12 mouse cellular contexts compared by ENCODE assay signal in genomic region chr17:88194693-88195092, GRCm38 (mm10).
"Had no signal": no experiment of that assay in that cellular context is flagged by ENCODE, and none has a peak within 500 bp of the region (broad histone marks: within the 10 kb centered on the region; RNA-seq: fewer than 3 reads in every experiment).

No protein-coding gene starts in this region.

- H3K4me3 ChIP-seq: midbrain, embryonic 10.5 days; midbrain, embryonic 12.5 days; myocyte; neural tube, embryonic 12.5 days; stomach, embryonic 15.5 days had no signal

- DNase-seq: lung, adult 18-20 months; midbrain, embryonic 14.5 days; thymus, adult 2 months; thymus, postnatal 25 days; thymus, postnatal 4 days had no signal

- H3K27ac ChIP-seq: midbrain, embryonic 10.5 days; midbrain, embryonic 12.5 days; neural tube, embryonic 12.5 days; stomach, embryonic 15.5 days; stomach, postnatal 0 days had no signal

- H3K9ac ChIP-seq: lung, embryonic 14.5 days; midbrain, embryonic 12.5 days; neural tube, embryonic 12.5 days; stomach, embryonic 15.5 days had no signal

- H3K27me3 ChIP-seq: midbrain, embryonic 12.5 days; neural tube, embryonic 12.5 days; stomach, embryonic 15.5 days had no signal

- H3K36me3 ChIP-seq: midbrain, embryonic 10.5 days; midbrain, embryonic 12.5 days; neural tube, embryonic 12.5 days; stomach, embryonic 15.5 days had no signal

- H3K9me3 ChIP-seq: midbrain, embryonic 10.5 days; midbrain, embryonic 12.5 days; neural tube, embryonic 12.5 days; stomach, embryonic 15.5 days had no signal

- H3K4me1 ChIP-seq: midbrain, embryonic 10.5 days; midbrain, embryonic 12.5 days; neural tube, embryonic 12.5 days; stomach, embryonic 15.5 days had no signal

- H3K4me2 ChIP-seq: lung, embryonic 14.5 days; midbrain, embryonic 12.5 days; neural tube, embryonic 12.5 days; stomach, embryonic 15.5 days had no signal
